Mouse (Mus musculus) v-Abl transformed pro-B cells (cell line): ENCODE measurements around the gene Slc39a3.
"Not testable (repeated sequence)": the region's sequence is repeated elsewhere in the genome, so short reads cannot be mapped to it uniquely, and the experiment has no call there.

Source experiments
- in situ Hi-C, 2 experiments: fragments of 400-800 bp; cut with MboI; formaldehyde crosslinking; loops; one replicate each; pipeline ENCODE4 v1.15.1; 2025; ENCODE audit not compliant: unreplicated experiment in 2 of 2

Slc39a3 gene

DNA sequence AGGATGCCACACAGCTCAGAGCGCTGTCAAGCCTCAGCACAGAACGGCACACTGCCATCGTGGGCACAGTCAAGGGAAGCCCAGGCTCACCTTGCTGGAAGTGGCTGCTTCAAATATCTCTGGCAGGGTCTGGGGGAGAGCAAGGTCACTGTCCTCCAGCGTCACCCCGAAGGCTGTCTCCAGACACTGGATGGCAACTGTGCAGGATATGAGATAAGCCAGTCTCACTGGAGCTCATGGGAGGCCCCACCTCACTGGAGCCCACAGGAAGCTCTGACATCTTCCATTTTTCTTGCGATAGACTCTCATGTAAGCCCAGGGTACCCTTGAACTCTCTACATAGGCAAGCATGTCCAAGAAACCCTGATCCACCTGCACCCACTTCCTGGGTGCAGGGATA, 13.9 kb upstream of the Slc39a3 start:
- in situ Hi-C loops, result loop anchor here (5.0 kb wide), 2 partner anchors 36 to 41 kb away; no protein-coding TSS in a partner anchor

GRCm38 (mm10) chr10:81050645-81051044, 13.4 kb upstream of the Slc39a3 start:
- in situ Hi-C loops, result loop anchor here (5.0 kb wide), 2 partner anchors 37 to 42 kb away; no protein-coding TSS in a partner anchor

- in situ Hi-C loops, result not testable (repeated sequence)
Observed at GRCm38 (mm10) chr10:81045246-81045645, 8.0 kb upstream of the Slc39a3 start.

- in situ Hi-C loops, result loop anchor here in 1 of 2 experiments (5.0 kb wide), 1 partner anchor 44 kb away; no protein-coding TSS in a partner anchor
Observed at GRCm38 (mm10) chr10:81041458-81042175, 4.4 kb upstream of the Slc39a3 start.

DNA sequence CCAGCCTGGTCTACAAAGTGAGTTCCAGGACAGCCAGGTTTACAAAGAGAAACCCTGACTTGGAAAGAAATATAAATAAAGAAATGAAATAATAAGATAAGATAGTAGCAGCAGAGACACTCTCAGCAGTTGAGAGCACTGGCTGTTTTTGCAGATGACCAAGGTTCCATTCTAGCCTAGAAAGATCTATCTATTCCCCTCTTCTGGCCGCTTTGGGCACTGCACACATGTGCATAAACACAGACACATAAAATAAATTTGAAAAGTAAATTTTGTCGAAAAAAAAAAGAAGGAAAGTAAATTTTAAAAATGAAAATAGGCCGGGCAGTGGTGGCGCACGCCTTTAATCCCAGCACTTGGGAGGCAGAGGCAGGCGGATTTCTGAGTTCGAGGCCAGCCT, 975 bp downstream of the Slc39a3 start:
- in situ Hi-C loops, result no loop called here

GRCm38 (mm10) chr10:81033586-81033985, 3.6 kb downstream of the Slc39a3 start:
- in situ Hi-C loops, result no loop called here

GRCm38 (mm10) chr10:81029031-81029430, 8.2 kb downstream of the Slc39a3 start:
- in situ Hi-C loops, result no loop called here

DNA sequence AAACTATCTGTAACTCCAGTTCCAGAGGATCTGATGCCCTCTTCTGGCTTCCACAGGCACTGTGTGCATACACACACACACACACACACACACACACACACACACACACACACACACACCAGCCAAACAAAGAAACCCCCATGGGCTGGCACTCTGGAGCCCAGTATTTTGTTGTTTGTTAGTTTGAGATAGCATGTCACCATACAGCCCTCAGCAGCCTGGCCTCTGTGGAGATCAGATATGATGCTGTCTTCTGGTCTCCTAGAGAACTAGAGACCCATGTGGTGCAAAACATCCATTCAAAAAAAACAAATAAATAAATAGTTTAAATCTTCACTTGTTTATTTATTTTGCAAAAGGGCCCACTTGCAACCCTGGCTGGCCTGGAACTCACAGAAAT, 9.0 kb downstream of the Slc39a3 start:
- in situ Hi-C loops, result no loop called here

GRCm38 (mm10) chr10:81027331-81027730, 9.9 kb downstream of the Slc39a3 start:
- in situ Hi-C loops, result no loop called here

DNA sequence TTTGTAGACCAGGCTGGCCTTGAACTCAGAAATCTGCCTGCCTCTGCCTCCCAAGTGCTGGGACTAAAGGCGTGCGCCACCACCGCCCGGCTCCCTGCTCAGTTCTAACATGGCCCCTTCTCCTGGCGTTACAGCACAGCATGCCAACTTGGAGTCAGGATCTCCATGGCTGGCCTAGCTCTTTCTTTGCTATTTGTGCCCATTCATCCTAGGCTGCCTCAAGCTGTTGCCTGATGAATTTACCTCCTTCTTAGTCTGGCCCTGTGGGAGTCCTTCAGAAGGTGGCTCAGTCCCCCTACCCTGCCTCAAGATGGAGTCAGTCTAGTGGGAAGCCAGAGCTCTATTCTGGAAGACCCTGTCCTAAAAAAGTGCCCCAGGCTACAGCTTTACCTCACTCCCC, 10.4 kb downstream of the Slc39a3 start:
- in situ Hi-C loops, result no loop called here

GRCm38 (mm10) chr10:81025639-81026275, 11.5 kb downstream of the Slc39a3 start, which contains the start of gene Diras1:
Diras1 (minus strand) TSS chr10:81025662.
- in situ Hi-C loops, result no loop called here

- in situ Hi-C loops, result no loop called here
Observed at GRCm38 (mm10) chr10:81025047-81025621, 12.1 kb downstream of the Slc39a3 start.

- in situ Hi-C loops, result no loop called here
Observed at GRCm38 (mm10) chr10:81024346-81024937, 12.8 kb downstream of the Slc39a3 start.

DNA sequence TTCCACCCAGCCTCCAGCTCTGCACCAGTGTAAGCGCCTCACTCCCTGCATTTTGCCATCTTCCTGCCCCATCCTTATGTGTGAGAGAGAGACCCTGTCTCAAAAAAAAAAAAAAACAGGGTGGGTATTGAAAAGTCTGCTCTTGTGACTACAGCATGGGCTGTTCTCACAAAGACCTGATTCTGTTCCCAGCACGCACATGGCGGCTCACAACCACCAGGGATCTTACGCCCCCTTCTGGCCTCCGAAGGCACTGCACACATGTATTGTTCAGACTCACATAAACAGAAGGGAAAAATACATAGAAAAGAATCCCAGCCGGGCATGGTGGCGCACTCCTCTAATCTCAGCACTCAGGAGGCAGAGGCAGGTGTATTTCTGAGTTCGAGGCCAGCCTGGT, 14.5 kb downstream of the Slc39a3 start:
- in situ Hi-C loops, result no loop called here

DNA sequence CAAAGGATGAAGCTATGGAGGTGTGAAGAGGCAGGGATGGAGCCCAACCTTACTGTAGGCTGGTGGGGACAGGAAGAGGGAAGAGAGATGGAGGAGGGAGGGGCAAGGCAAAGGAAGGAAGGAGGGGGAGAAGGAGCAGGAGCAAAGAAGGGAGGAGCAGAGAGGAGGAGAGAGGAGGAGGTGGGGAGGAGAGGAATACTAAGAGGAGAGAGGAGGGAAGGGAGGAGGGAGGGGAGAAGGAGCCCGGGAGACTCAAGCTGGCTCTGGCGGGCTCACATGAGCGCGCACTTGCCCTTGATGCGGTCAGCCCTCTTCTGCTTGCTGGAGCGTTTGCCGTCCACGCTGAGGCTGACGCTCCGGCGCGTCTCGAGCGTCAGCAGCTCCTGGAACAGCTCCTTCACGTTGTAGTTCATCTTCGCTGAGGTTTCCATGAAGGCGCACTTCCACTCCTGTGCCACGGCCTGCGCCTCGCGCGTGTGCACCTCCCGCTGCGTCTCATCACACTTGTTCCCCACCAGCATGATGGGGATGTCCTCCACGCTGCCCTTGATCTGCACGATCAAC, 15.6 kb downstream of the Slc39a3 start:
- in situ Hi-C loops, result no loop called here

DNA sequence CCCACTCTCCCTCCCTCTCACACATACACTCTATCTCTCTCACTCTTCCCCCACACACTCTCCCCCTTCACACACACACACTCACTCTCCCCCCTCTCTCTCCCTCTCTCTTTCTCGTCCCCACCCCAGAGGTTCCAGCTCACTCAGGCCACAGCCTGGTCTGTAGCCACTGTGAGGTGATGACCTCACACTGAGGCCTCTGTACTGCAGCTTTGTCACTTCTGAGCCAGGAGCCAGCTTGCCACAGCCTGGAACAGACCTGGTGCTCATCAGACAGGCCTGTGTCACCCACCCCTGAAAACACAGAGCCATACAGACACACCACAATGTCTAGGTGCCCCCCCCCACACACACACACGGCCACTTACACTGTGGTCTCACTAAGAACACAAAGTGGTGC, 17.0 kb downstream of the Slc39a3 start:
- in situ Hi-C loops, result no loop called here

GRCm38 (mm10) chr10:81019687-81020086, 17.5 kb downstream of the Slc39a3 start:
- in situ Hi-C loops, result no loop called here

DNA sequence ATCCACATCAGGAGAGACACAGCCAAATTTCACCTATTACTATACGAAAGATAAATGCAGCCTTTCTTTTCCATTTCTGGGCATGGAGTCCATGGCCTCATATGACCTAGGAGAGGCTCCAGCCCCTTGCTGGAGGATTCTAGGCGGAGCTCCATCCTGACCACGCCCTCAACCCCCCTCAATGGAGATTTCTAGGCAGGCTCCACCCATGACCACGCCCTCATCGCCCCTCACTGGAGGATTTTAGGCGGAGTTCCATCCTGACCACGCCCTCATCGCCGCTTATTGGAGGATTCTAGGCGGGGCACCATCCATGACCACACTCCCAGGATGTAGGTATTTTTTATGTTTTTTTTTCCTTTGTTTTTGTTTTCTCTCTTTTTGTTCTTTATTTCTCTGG, 18.9 kb downstream of the Slc39a3 start:
- in situ Hi-C loops, result no loop called here

DNA sequence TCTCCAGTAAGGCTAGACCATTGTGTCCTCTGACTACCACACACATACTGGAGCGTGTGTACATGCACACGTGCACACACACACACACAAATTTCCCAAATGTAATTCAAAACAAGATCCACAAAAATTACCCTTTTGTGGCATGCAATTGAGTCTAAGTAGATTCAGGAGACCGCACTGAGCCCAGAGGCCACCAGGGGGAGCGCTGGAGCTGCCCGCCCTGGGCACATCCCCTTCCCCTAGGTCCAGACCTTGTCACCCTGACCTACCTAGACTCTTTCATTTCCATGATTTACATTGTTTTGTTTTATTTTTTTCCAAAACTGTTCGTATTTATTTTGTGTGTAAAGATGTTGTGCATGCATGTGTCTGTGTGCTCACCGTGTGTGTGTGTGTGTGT, 20.6 kb downstream of the Slc39a3 start:
- in situ Hi-C loops, result no loop called here

DNA sequence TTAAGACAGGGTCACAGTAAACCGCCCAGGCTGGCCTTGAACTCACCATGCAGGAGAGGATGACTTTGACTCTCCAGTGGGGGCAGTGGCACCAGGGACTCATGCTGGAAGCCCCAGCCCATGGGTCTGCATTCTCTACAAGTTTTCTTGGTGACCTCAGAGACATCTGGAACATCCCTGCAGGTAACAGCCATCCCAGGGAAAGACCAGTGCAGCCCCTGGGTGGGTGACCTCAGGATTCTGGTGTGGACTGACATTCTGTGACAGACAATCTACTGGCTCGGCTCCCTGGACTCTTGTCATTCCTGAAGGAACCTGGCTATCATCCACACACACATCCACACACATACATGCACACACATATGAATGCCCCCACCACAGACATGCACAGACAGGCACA, 21.6 kb downstream of the Slc39a3 start:
- in situ Hi-C loops, result no loop called here
